ENCODE assay signal across 20 mouse cellular contexts in the genomic region with DNA sequence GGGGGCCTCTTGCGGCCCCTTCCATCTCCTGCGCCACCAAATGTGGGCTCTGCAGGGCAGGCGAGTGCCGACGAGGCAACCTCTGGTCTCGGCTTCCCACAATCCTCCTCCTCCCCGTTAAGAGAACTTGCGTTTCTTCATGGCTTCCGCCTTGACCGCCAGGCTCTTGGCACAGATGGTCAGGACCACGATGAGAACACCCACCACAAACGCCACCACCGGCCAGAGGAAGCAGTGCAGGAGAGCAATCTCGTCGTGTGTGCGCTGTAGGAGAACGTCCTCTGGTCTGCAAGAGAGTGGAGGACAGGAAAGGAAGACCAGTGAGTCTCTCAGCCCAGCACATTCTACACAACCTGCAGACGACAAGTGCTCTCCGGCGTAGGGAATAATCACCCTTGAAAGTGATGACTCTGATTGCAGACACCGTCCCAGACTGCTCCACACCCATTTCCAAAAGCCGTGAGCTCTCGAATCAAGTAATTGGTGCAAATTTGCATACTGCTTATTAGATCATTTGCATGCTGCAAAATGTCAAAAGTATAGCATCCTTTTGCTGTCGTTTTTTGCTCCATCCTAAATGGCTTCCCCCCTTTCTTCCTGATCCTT. TPM values are rescaled to one million over a fixed set of nuclear protein-coding genes. Genes with fewer than 3 reads are reported as not detected.
DNase-seq lines count a peak whose midpoint lies in the region; ATAC-seq and TF ChIP-seq lines count a peak whose summit lies in the region.
"Had no signal": no experiment of that assay in that cellular context is flagged by ENCODE, and none has a peak within 500 bp of the region (broad histone marks: within the 10 kb centered on the region; RNA-seq: fewer than 3 reads in every experiment).

No protein-coding gene starts in this region.

- ATAC-seq in heart, embryonic 14.5 days (ENCODE audit: insufficient number of reproducible peaks, insufficient read depth, low FRiP score, low read depth) = no peak
- no peak for ATAC-seq in liver, embryonic 14.5 days (ENCODE audit: insufficient read depth)
- ATAC-seq in liver, embryonic 11.5 days (replicated peaks; ENCODE audit: low FRiP score) = no peak
- ATAC-seq in forebrain, postnatal 0 days = peak; percentile 52; the same call in 1 of the 2 replicates
- ATAC-seq: midbrain, embryonic 15.5 days had no signal

- no peaks in the 10 kb centered on the region for H3K9me3 ChIP-seq in heart, embryonic 14.5 days (ENCODE audit: control insufficient read depth, low read length)
- H3K9me3 ChIP-seq in liver, embryonic 14.5 days (ENCODE audit: control insufficient read depth, low read length) = no peaks in the 10 kb centered on the region
- H3K9me3 ChIP-seq in liver, embryonic 11.5 days (ENCODE audit: control insufficient read depth, low read length) = no peaks in the 10 kb centered on the region
- no peaks in the 10 kb centered on the region for H3K9me3 ChIP-seq in ES-E14 (ENCODE audit: control insufficient read depth, insufficient read depth, low read depth, low read length)
- H3K9me3 ChIP-seq in forebrain, postnatal 0 days (ENCODE audit: low read length) = no peaks in the 10 kb centered on the region
- H3K9me3 ChIP-seq: embryonic facial prominence, embryonic 15.5 days; hindbrain, embryonic 15.5 days; liver, embryonic 13.5 days; midbrain, embryonic 15.5 days had no signal

- no peaks in the 10 kb centered on the region for H3K27me3 ChIP-seq in heart, embryonic 14.5 days (ENCODE audit: control insufficient read depth, insufficient read depth, low read length)
- no peaks in the 10 kb centered on the region for H3K27me3 ChIP-seq in liver, embryonic 14.5 days (ENCODE audit: control insufficient read depth, insufficient read depth, low read length)
- no peaks in the 10 kb centered on the region for H3K27me3 ChIP-seq in liver, embryonic 11.5 days (replicated peaks; ENCODE audit: control insufficient read depth, insufficient read depth, low read length)
- H3K27me3 ChIP-seq in forebrain, postnatal 0 days (ENCODE audit: insufficient read depth, low read length) = no peaks in the 10 kb centered on the region
- H3K27me3 ChIP-seq: embryonic facial prominence, embryonic 15.5 days; hindbrain, embryonic 15.5 days; liver, embryonic 13.5 days; midbrain, embryonic 15.5 days had no signal

- WGBS in heart, embryonic 14.5 days = 67% methylated on average over 24 of the region's 24 CpGs
- WGBS in liver, embryonic 14.5 days (ENCODE audit: insufficient replicate concordance) = 59% methylated on average over 24 of the region's 24 CpGs
- 63% methylated on average over 24 of the region's 24 CpGs for WGBS in liver, embryonic 11.5 days
- 61% methylated on average over 24 of the region's 24 CpGs for WGBS in forebrain, postnatal 0 days

- TF ChIP-seq CTCF in liver, embryonic 14.5 days (IDR thresholded peaks at IDR 0.05; ENCODE audit: low read depth) = peak; percentile 22; the same call in 1 of the 2 replicates
- no peak for TF ChIP-seq CTCF in forebrain, postnatal 0 days (IDR thresholded peaks at IDR 0.05; ENCODE audit: low read depth)

- no peak overlapping the region for H3K4me3 ChIP-seq in heart, embryonic 14.5 days (ENCODE audit: control insufficient read depth in 1 of 2, insufficient read depth in 1 of 2, low read depth in 1 of 2, low read length in 2 of 2)
- H3K4me3 ChIP-seq in liver, embryonic 14.5 days (ENCODE audit: insufficient read depth in 1 of 2, low read depth in 2 of 2, low read length in 2 of 2) = no peak overlapping the region
- no peak overlapping the region for H3K4me3 ChIP-seq in liver, embryonic 11.5 days (ENCODE audit: low read depth, low read length)
- peak overlapping the region; percentile 34 to 43; a peak in 3 of 4 replicates for H3K4me3 ChIP-seq in ES-E14 (ENCODE audit: insufficient read depth in 1 of 2, low read depth in 1 of 2, low read length in 2 of 2, poor library complexity in 1 of 2, severe bottlenecking in 1 of 2)
- H3K4me3 ChIP-seq in forebrain, postnatal 0 days (ENCODE audit: low read depth, low read length) = no peak overlapping the region
- H3K4me3 ChIP-seq: embryonic facial prominence, embryonic 15.5 days; hindbrain, embryonic 15.5 days; liver, embryonic 13.5 days; midbrain, embryonic 15.5 days had no signal

- no peak overlapping the region for H3K27ac ChIP-seq in heart, embryonic 14.5 days (replicated peaks in 1 of 2; ENCODE audit: control insufficient read depth in 1 of 2, insufficient read depth in 1 of 2, low read depth in 2 of 2, low read length in 2 of 2)
- H3K27ac ChIP-seq in liver, embryonic 14.5 days = no peak overlapping the region
- no peak overlapping the region for H3K27ac ChIP-seq in liver, embryonic 11.5 days (ENCODE audit: low read depth, low read length)
- H3K27ac ChIP-seq in ES-E14 (ENCODE audit: insufficient read depth, low read depth, low read length, poor library complexity, severe bottlenecking) = no peak overlapping the region
- no peak overlapping the region for H3K27ac ChIP-seq in forebrain, postnatal 0 days (ENCODE audit: low read depth, low read length)
- H3K27ac ChIP-seq: embryonic facial prominence, embryonic 15.5 days; hindbrain, embryonic 15.5 days; liver, embryonic 13.5 days; midbrain, embryonic 15.5 days; stomach, postnatal 0 days had no signal

- intact Hi-C loops in heart, postnatal 14 days (cut with DNase I) = no loop called here

- H3K4me2 ChIP-seq in heart, embryonic 14.5 days (ENCODE audit: low read length) = 0 out of 2 replicates have a peak overlapping the region, but pooled peaks have one; percentile 17
- no peak overlapping the region for H3K4me2 ChIP-seq in liver, embryonic 14.5 days (ENCODE audit: low read depth)
- no peak overlapping the region for H3K4me2 ChIP-seq in liver, embryonic 11.5 days
- no peak overlapping the region for H3K4me2 ChIP-seq in forebrain, postnatal 0 days (ENCODE audit: low read depth)
- H3K4me2 ChIP-seq: embryonic facial prominence, embryonic 15.5 days; hindbrain, embryonic 15.5 days; liver, embryonic 13.5 days; midbrain, embryonic 15.5 days had no signal

- DNase-seq in heart, postnatal 14 days = no peak
- no peak for DNase-seq in liver, embryonic 14.5 days (ENCODE audit: low read depth in 3 of 3, low spot score in 3 of 3)
- DNase-seq in liver, embryonic 11.5 days (ENCODE audit: low spot score) = no peak
- no peak for DNase-seq in ES-E14 (ENCODE audit: low read depth, low spot score)
- no peak for DNase-seq in forebrain, postnatal 0 days
- no peak for DNase-seq in spleen, postnatal 10 days (ENCODE audit: low spot score in 2 of 2)
- DNase-seq: adrenal gland, postnatal 36 days; cerebellum, adult 9-11 months; gastrocnemius, postnatal 10 days; kidney, adult 9 months; kidney, postnatal 4 days; layer of hippocampus, postnatal 36 days; left cerebral cortex, postnatal 4 days; liver, embryonic 13.5 days; thymus, postnatal 36 days had no signal

- in situ Hi-C loops in ES-E14 (cut with MboI; ENCODE audit: low sequenced_read_pairs in 2 of 2, unreplicated experiment in 2 of 2) = no loop called here

- no peak for TF ChIP-seq EP300 in liver, embryonic 14.5 days (IDR thresholded peaks at IDR 0.05; ENCODE audit: low read depth)

- no peaks in the 10 kb centered on the region for H3K36me3 ChIP-seq in heart, embryonic 14.5 days (ENCODE audit: control insufficient read depth, insufficient read depth, low read length)
- no peaks in the 10 kb centered on the region for H3K36me3 ChIP-seq in liver, embryonic 14.5 days (replicated peaks; ENCODE audit: control insufficient read depth, insufficient read depth, low read depth)
- H3K36me3 ChIP-seq in liver, embryonic 11.5 days (ENCODE audit: control insufficient read depth, insufficient read depth, low read length) = no peaks in the 10 kb centered on the region
- no peaks in the 10 kb centered on the region for H3K36me3 ChIP-seq in ES-E14 (ENCODE audit: control insufficient read depth, insufficient read depth, low read length, poor library complexity, severe bottlenecking)
- no peaks in the 10 kb centered on the region; the same call in 1 of the 2 replicates for H3K36me3 ChIP-seq in forebrain, postnatal 0 days (ENCODE audit: insufficient read depth)
- H3K36me3 ChIP-seq: hindbrain, embryonic 15.5 days; liver, embryonic 13.5 days; midbrain, embryonic 15.5 days had no signal

- peaks cover 0 to 2% of the 10 kb centered on the region in 2 experiments; a peak in 1 of 4 replicates for H3K4me1 ChIP-seq in heart, embryonic 14.5 days (ENCODE audit: control insufficient read depth in 2 of 2, insufficient read depth in 2 of 2, low read length in 2 of 2)
- no peaks in the 10 kb centered on the region for H3K4me1 ChIP-seq in liver, embryonic 14.5 days (replicated peaks; ENCODE audit: control insufficient read depth in 2 of 2, insufficient read depth in 2 of 2, low read length in 1 of 2)
- H3K4me1 ChIP-seq in liver, embryonic 11.5 days (replicated peaks; ENCODE audit: control insufficient read depth, insufficient read depth, low read length) = no peaks in the 10 kb centered on the region
- peaks cover 0 to 4% of the 10 kb centered on the region in 2 experiments; a peak in 2 of 4 replicates for H3K4me1 ChIP-seq in ES-E14 (ENCODE audit: control insufficient read depth in 2 of 2, insufficient read depth in 2 of 2, low read length in 2 of 2, poor library complexity in 1 of 2)
- H3K4me1 ChIP-seq in forebrain, postnatal 0 days (ENCODE audit: insufficient read depth) = no peaks in the 10 kb centered on the region; the same call in 1 of the 2 replicates
- H3K4me1 ChIP-seq: embryonic facial prominence, embryonic 15.5 days; liver, embryonic 13.5 days; midbrain, embryonic 15.5 days had no signal

- no peak overlapping the region for H3K9ac ChIP-seq in heart, embryonic 14.5 days (ENCODE audit: low read length)
- H3K9ac ChIP-seq in liver, embryonic 14.5 days (replicated peaks) = no peak overlapping the region
- no peak overlapping the region for H3K9ac ChIP-seq in liver, embryonic 11.5 days (ENCODE audit: low read depth, low read length)
- no peak overlapping the region for H3K9ac ChIP-seq in ES-E14 (ENCODE audit: insufficient read depth, low read depth, low read length, poor library complexity, severe bottlenecking)
- H3K9ac ChIP-seq in forebrain, postnatal 0 days = no peak overlapping the region
- H3K9ac ChIP-seq: embryonic facial prominence, embryonic 15.5 days; hindbrain, embryonic 15.5 days; liver, embryonic 13.5 days; midbrain, embryonic 15.5 days had no signal

TF ChIP-seq in ES-E14, 5 proteins besides CTCF, POLR2A, EP300 and RAD21 (continues in another document):
- TF ChIP-seq ZC3H11A (IDR thresholded peaks at IDR 0.05; ENCODE audit: borderline replicate concordance, low read depth, low read length) (no peak), HCFC1 (IDR thresholded peaks at IDR 0.05; ENCODE audit: borderline replicate concordance, insufficient read depth, low read length) (no peak)

RNA-seq across cellular contexts. Expression of a gene that starts 55.5 kb away (rescaled TPM):
- polyA plus RNA-seq in heart, embryonic 14.5 days (2014; fragmentation: Nextera tagmentation; extraction: Ambion mirVana) = 5.1 and 5.9 TPM in 2 replicates
- 1 to 10 TPM in 1 of 2 experiments, under 1 TPM in 1; 0.69 to 1.1 TPM for total RNA-seq in heart, postnatal 14 days (2021)
- polyA plus RNA-seq in liver, embryonic 14.5 days (2012; rRNA removed) = 0.22 and 0.37 TPM in 2 replicates
- polyA plus RNA-seq in liver, embryonic 14.5 days (2014; fragmentation: Nextera tagmentation; extraction: Ambion mirVana) = 0.14 TPM in 1 of 2 replicates, not detected in the other
- 1.8 and 2.7 TPM in 2 replicates for polyA plus RNA-seq in liver, embryonic 11.5 days (2014; fragmentation: Nextera tagmentation; extraction: Ambion mirVana)
- total RNA-seq in ES-E14 (2012; rRNA removed) = 1.8 and 2.4 TPM in 2 replicates
- 68.5 and 83.6 TPM in 2 replicates for total RNA-seq in forebrain, postnatal 0 days (2014; rRNA removed)
- polyA plus RNA-seq in forebrain, postnatal 0 days (2015; fragmentation: Nextera tagmentation; extraction: Ambion mirVana) = 29.7 and 40.4 TPM in 2 replicates

Comparison
In these comparisons a context has a peak if more than half of its experiments do, and no peak if none do; other contexts are left out.
1. H3K4me3 ChIP-seq: peak in ES-E14 (2 of 2); none in heart, embryonic 14.5 days (0 of 2), liver, embryonic 14.5 days (0 of 2), liver, embryonic 11.5 days (single experiment) and forebrain, postnatal 0 days (single experiment).